Mouse (Mus musculus): ENCODE data around the gene Ddah1. TPM values are rescaled to one million over a fixed set of nuclear protein-coding genes. Genes with fewer than 3 reads are reported as not detected.

The Ddah1 gene
- polyA plus RNA-seq, 1 experiment from 2014 or later: 71.2 TPM

GRCm38 (mm10) chr3:145738662-145739061, 19.8 kb upstream of the Ddah1 start:
- H3K36me3 ChIP-seq (ENCODE audit: control insufficient read depth, insufficient read depth, low read length): no peaks in the 10 kb centered on the region
- H3K9me3 ChIP-seq (ENCODE audit: control insufficient read depth, low read length): no peaks in the 10 kb centered on the region
- ATAC-seq (replicated peaks; ENCODE audit: low FRiP score) (no peak), DNase-seq (ENCODE audit: low spot score) (no peak)
- no peaks in the 10 kb centered on the region for H3K27me3 ChIP-seq (ENCODE audit: control insufficient read depth, insufficient read depth, low read length)
- H3K27ac ChIP-seq (ENCODE audit: low read depth, low read length): no peak overlapping the region
- H3K4me2 ChIP-seq (ENCODE audit: low read depth, low read length, severe bottlenecking): no peak overlapping the region
- H3K9ac ChIP-seq (ENCODE audit: low read length): no peak overlapping the region
- H3K4me1 ChIP-seq (replicated peaks; ENCODE audit: control insufficient read depth, insufficient read depth, low read length): peaks cover 4% of the 10 kb centered on the region; the same call in 1 of the 2 replicates
- WGBS: 86% methylated on average over 14 of the region's 14 CpGs
- H3K4me3 ChIP-seq (ENCODE audit: low read depth, low read length): no peak overlapping the region

- Histone ChIP-seq H3K4me1 (replicated peaks; ENCODE audit: control insufficient read depth, insufficient read depth, low read length) (peaks cover 4% of the 10 kb centered on the region; the same call in 1 of the 2 replicates), H3K27me3 (ENCODE audit: control insufficient read depth, insufficient read depth, low read length) (no peaks in the 10 kb centered on the region), H3K4me3 (ENCODE audit: low read depth, low read length) (no peak overlapping the region), H3K9ac (ENCODE audit: low read length) (no peak overlapping the region), H3K27ac (ENCODE audit: low read depth, low read length) (no peak overlapping the region), H3K9me3 (ENCODE audit: control insufficient read depth, low read length) (no peaks in the 10 kb centered on the region), H3K36me3 (ENCODE audit: control insufficient read depth, insufficient read depth, low read length) (no peaks in the 10 kb centered on the region), H3K4me2 (ENCODE audit: low read depth, low read length, severe bottlenecking) (no peak overlapping the region)
- no peak for DNase-seq (ENCODE audit: low spot score)
- 78% methylated on average over 7 of the region's 7 CpGs for WGBS
- ATAC-seq (replicated peaks; ENCODE audit: low FRiP score): no peak
Measured at GRCm38 (mm10) chr3:145739904-145740303, 18.6 kb upstream of the Ddah1 start.

GRCm38 (mm10) chr3:145743050-145743449, 15.4 kb upstream of the Ddah1 start:
- 59% methylated on average over 9 of the region's 9 CpGs for WGBS
- DNase-seq (ENCODE audit: low spot score) (no peak), ATAC-seq (replicated peaks; ENCODE audit: low FRiP score) (peak; percentile 67; the same call in 1 of the 2 replicates)
- Histone ChIP-seq H3K4me1 (replicated peaks; ENCODE audit: control insufficient read depth, insufficient read depth, low read length) (peaks cover 4% of the 10 kb centered on the region; the same call in 1 of the 2 replicates), H3K27me3 (ENCODE audit: control insufficient read depth, insufficient read depth, low read length) (no peaks in the 10 kb centered on the region), H3K4me3 (ENCODE audit: low read depth, low read length) (no peak overlapping the region), H3K9ac (ENCODE audit: low read length) (no peak overlapping the region), H3K36me3 (ENCODE audit: control insufficient read depth, insufficient read depth, low read length) (no peaks in the 10 kb centered on the region), H3K9me3 (ENCODE audit: control insufficient read depth, low read length) (no peaks in the 10 kb centered on the region), H3K4me2 (ENCODE audit: low read depth, low read length, severe bottlenecking) (no peak overlapping the region), H3K27ac (ENCODE audit: low read depth, low read length) (no peak overlapping the region)

GRCm38 (mm10) chr3:145743476-145744027, 14.9 kb upstream of the Ddah1 start:
- WGBS: 71% methylated on average over 9 of the region's 9 CpGs
- DNase-seq (ENCODE audit: low spot score): no peak
- no peaks in the 10 kb centered on the region for H3K36me3 ChIP-seq (ENCODE audit: control insufficient read depth, insufficient read depth, low read length)
- H3K27ac ChIP-seq (ENCODE audit: low read depth, low read length): no peak overlapping the region
- peaks cover 4% of the 10 kb centered on the region; the same call in 1 of the 2 replicates for H3K4me1 ChIP-seq (replicated peaks; ENCODE audit: control insufficient read depth, insufficient read depth, low read length)
- ATAC-seq (replicated peaks; ENCODE audit: low FRiP score): peak; percentile 69
- H3K9me3 ChIP-seq (ENCODE audit: control insufficient read depth, low read length): no peaks in the 10 kb centered on the region
- H3K27me3 ChIP-seq (ENCODE audit: control insufficient read depth, insufficient read depth, low read length): no peaks in the 10 kb centered on the region
- H3K4me2 ChIP-seq (ENCODE audit: low read depth, low read length, severe bottlenecking): no peak overlapping the region
- H3K9ac ChIP-seq (ENCODE audit: low read length): no peak overlapping the region
- no peak overlapping the region for H3K4me3 ChIP-seq (ENCODE audit: low read depth, low read length)

GRCm38 (mm10) chr3:145748626-145749025, 9.8 kb upstream of the Ddah1 start:
- Histone ChIP-seq H3K4me1 (replicated peaks; ENCODE audit: control insufficient read depth, insufficient read depth, low read length) (no peaks in the 10 kb centered on the region), H3K4me3 (ENCODE audit: low read depth, low read length) (no peak overlapping the region), H3K36me3 (ENCODE audit: control insufficient read depth, insufficient read depth, low read length) (no peaks in the 10 kb centered on the region), H3K27me3 (ENCODE audit: control insufficient read depth, insufficient read depth, low read length) (no peaks in the 10 kb centered on the region), H3K9me3 (ENCODE audit: control insufficient read depth, low read length) (no peaks in the 10 kb centered on the region), H3K27ac (ENCODE audit: low read depth, low read length) (no peak overlapping the region), H3K4me2 (ENCODE audit: low read depth, low read length, severe bottlenecking) (no peak overlapping the region), H3K9ac (ENCODE audit: low read length) (no peak overlapping the region)
- WGBS: 89% methylated on average over 1 of the region's 1 CpGs
- ATAC-seq (replicated peaks; ENCODE audit: low FRiP score): no peak
- no peak for DNase-seq (ENCODE audit: low spot score)

GRCm38 (mm10) chr3:145756457-145756856, 2.0 kb upstream of the Ddah1 start:
- ATAC-seq (replicated peaks; ENCODE audit: low FRiP score): no peak
- no peak for DNase-seq (ENCODE audit: low spot score)
- WGBS: 85% methylated on average over 8 of the region's 8 CpGs
- Histone ChIP-seq H3K4me1 (replicated peaks; ENCODE audit: control insufficient read depth, insufficient read depth, low read length) (peaks cover 5% of the 10 kb centered on the region; the same call in 1 of the 2 replicates), H3K36me3 (ENCODE audit: control insufficient read depth, insufficient read depth, low read length) (no peaks in the 10 kb centered on the region), H3K9me3 (ENCODE audit: control insufficient read depth, low read length) (no peaks in the 10 kb centered on the region), H3K4me3 (ENCODE audit: low read depth, low read length) (no peak overlapping the region), H3K9ac (ENCODE audit: low read length) (no peak overlapping the region), H3K27ac (ENCODE audit: low read depth, low read length) (no peak overlapping the region), H3K4me2 (ENCODE audit: low read depth, low read length, severe bottlenecking) (no peak overlapping the region), H3K27me3 (ENCODE audit: control insufficient read depth, insufficient read depth, low read length) (peaks cover 4% of the 10 kb centered on the region; the same call in 1 of the 2 replicates)

GRCm38 (mm10) chr3:145757177-145757576, 1.3 kb upstream of the Ddah1 start:
- Histone ChIP-seq H3K27ac (ENCODE audit: low read depth, low read length) (no peak overlapping the region), H3K27me3 (ENCODE audit: control insufficient read depth, insufficient read depth, low read length) (peaks cover 4% of the 10 kb centered on the region; the same call in 1 of the 2 replicates), H3K4me2 (ENCODE audit: low read depth, low read length, severe bottlenecking) (no peak overlapping the region), H3K36me3 (ENCODE audit: control insufficient read depth, insufficient read depth, low read length) (no peaks in the 10 kb centered on the region), H3K9me3 (ENCODE audit: control insufficient read depth, low read length) (no peaks in the 10 kb centered on the region), H3K4me1 (replicated peaks; ENCODE audit: control insufficient read depth, insufficient read depth, low read length) (peaks cover 5% of the 10 kb centered on the region; the same call in 1 of the 2 replicates), H3K4me3 (ENCODE audit: low read depth, low read length) (no peak overlapping the region), H3K9ac (ENCODE audit: low read length) (no peak overlapping the region)
- ATAC-seq (replicated peaks; ENCODE audit: low FRiP score) (no peak), DNase-seq (ENCODE audit: low spot score) (no peak)
- WGBS: 68% methylated on average over 8 of the region's 8 CpGs

- Histone ChIP-seq H3K4me1 (replicated peaks; ENCODE audit: control insufficient read depth, insufficient read depth, low read length) (peaks cover 5% of the 10 kb centered on the region; the same call in 1 of the 2 replicates), H3K9ac (ENCODE audit: low read length) (no peak overlapping the region), H3K36me3 (ENCODE audit: control insufficient read depth, insufficient read depth, low read length) (no peaks in the 10 kb centered on the region), H3K9me3 (ENCODE audit: control insufficient read depth, low read length) (no peaks in the 10 kb centered on the region), H3K4me3 (ENCODE audit: low read depth, low read length) (no peak overlapping the region), H3K27me3 (ENCODE audit: control insufficient read depth, insufficient read depth, low read length) (peaks cover 4% of the 10 kb centered on the region; the same call in 1 of the 2 replicates), H3K27ac (ENCODE audit: low read depth, low read length) (no peak overlapping the region), H3K4me2 (ENCODE audit: low read depth, low read length, severe bottlenecking) (no peak overlapping the region; the same call in 1 of the 2 replicates)
- ATAC-seq (replicated peaks; ENCODE audit: low FRiP score) (no peak), DNase-seq (ENCODE audit: low spot score) (no peak)
- WGBS: 59% methylated on average over 4 of the region's 4 CpGs
Measured at GRCm38 (mm10) chr3:145757844-145758243, 631 bp upstream of the Ddah1 start.

Data from forebrain, embryonic 11.5 days (tissue).